Mouse (Mus musculus) right cerebral cortex, postnatal 14 days (tissue): ENCODE results near the gene Mroh7.
"Not testable (repeated sequence)": the region's sequence is repeated elsewhere in the genome, so short reads cannot be mapped to it uniquely, and the experiment has no call there.

ENCODE experiments used
- DNase-seq: peaks from one replicate; pipeline ENCODE4 v3.0.0; 2022

The Mroh7 gene

GRCm38 (mm10) chr4:106730814-106731213 lies at the start of gene Mroh7:
Gene Mroh7, minus strand, starts transcription at chr4:106730925.
- no peak for DNase-seq

GRCm38 (mm10) chr4:106780045-106780444 lies 49.3 kb upstream of the Mroh7 start:
- no peak for DNase-seq

- peak; percentile 92 for DNase-seq
Measured at GRCm38 (mm10) chr4:106778116-106778788, 47.5 kb upstream of the Mroh7 start.

GRCm38 (mm10) chr4:106776998-106777397 lies 46.3 kb upstream of the Mroh7 start:
- peak; percentile 65 for DNase-seq

GRCm38 (mm10) chr4:106775767-106776166 lies 45.0 kb upstream of the Mroh7 start:
- DNase-seq, result not testable (repeated sequence)

- DNase-seq, result no peak
Measured at GRCm38 (mm10) chr4:106772558-106772957, 41.8 kb upstream of the Mroh7 start.

- no peak for DNase-seq
Measured at GRCm38 (mm10) chr4:106769306-106769705, 38.6 kb upstream of the Mroh7 start.

GRCm38 (mm10) chr4:106764166-106764565 lies 33.4 kb upstream of the Mroh7 start:
- no peak for DNase-seq

GRCm38 (mm10) chr4:106751726-106752125 lies 21.0 kb upstream of the Mroh7 start:
- DNase-seq, result no peak

- DNase-seq, result peak; percentile 77
Measured at GRCm38 (mm10) chr4:106749699-106750098, 19.0 kb upstream of the Mroh7 start.

GRCm38 (mm10) chr4:106747001-106747580 lies 16.4 kb upstream of the Mroh7 start:
- no peak for DNase-seq

- no peak for DNase-seq
Measured at GRCm38 (mm10) chr4:106745862-106746261, 15.1 kb upstream of the Mroh7 start.

GRCm38 (mm10) chr4:106737904-106738303 lies 7.2 kb upstream of the Mroh7 start:
- no peak for DNase-seq

GRCm38 (mm10) chr4:106736884-106737283 lies 6.2 kb upstream of the Mroh7 start:
- DNase-seq, result not testable (repeated sequence)

GRCm38 (mm10) chr4:106733636-106734035 lies 2.9 kb upstream of the Mroh7 start, which contains the start of gene Fam151a:
Gene Fam151a, plus strand, starts transcription at chr4:106733889.
- no peak for DNase-seq

GRCm38 (mm10) chr4:106720631-106721030 lies 10.1 kb downstream of the Mroh7 start:
- no peak for DNase-seq

- no peak for DNase-seq
Measured at GRCm38 (mm10) chr4:106713622-106714021, 17.1 kb downstream of the Mroh7 start.

- DNase-seq, result peak; percentile 88
Measured at GRCm38 (mm10) chr4:106708408-106708807, 22.3 kb downstream of the Mroh7 start.

- DNase-seq, result no peak
Measured at GRCm38 (mm10) chr4:106707957-106708356, 22.8 kb downstream of the Mroh7 start.

GRCm38 (mm10) chr4:106705096-106705665 lies 25.5 kb downstream of the Mroh7 start:
- no peak for DNase-seq

GRCm38 (mm10) chr4:106704416-106704815 lies 26.3 kb downstream of the Mroh7 start:
- DNase-seq, result peak; percentile 59

- DNase-seq, result no peak
Measured at GRCm38 (mm10) chr4:106703956-106704355, 26.8 kb downstream of the Mroh7 start.

GRCm38 (mm10) chr4:106700798-106701197 lies 29.9 kb downstream of the Mroh7 start:
- no peak for DNase-seq

GRCm38 (mm10) chr4:106699989-106700388 lies 30.7 kb downstream of the Mroh7 start:
- DNase-seq, result peak; percentile 42
